Mouse (Mus musculus): Measurements from ENCODE around the gene Eps8l3.
"Not testable (repeated sequence)": the region's sequence is repeated elsewhere in the genome, so short reads cannot be mapped to it uniquely, and the experiment has no call there.

The Eps8l3 gene

DNA sequence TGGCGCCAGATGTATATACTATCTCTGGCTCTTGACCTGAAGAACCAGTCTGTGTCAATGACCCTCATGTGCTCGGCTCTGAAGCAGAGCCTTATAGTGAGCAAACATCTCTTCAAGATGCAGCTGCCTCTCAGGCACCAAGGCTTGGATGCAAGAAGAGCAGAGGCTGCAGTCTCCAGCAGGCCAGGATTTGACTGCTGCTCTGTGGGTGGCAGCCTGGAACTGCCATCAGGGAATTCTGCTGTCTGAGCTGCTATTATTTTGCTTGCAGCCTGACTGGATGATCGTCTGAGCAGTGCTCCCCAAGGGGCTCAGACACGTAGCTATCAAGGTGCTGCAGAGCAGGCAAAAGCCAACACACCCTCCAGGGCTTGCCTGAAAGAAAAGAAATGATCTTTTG, 28.9 kb upstream of the Eps8l3 start:
- ChIA-PET CTCF (interaction anchor here in 1 of 4 experiments (0.5 to 0.7 kb wide), 2 partner anchors 69 to 254 kb away, joined by 3 to 4 read pairs; no protein-coding TSS in a partner anchor), POLR2A (interaction anchor here in 1 of 4 experiments (0.7 kb wide), 1 partner anchor 59 kb away, joined by 4 read pairs; no protein-coding TSS in a partner anchor)

DNA sequence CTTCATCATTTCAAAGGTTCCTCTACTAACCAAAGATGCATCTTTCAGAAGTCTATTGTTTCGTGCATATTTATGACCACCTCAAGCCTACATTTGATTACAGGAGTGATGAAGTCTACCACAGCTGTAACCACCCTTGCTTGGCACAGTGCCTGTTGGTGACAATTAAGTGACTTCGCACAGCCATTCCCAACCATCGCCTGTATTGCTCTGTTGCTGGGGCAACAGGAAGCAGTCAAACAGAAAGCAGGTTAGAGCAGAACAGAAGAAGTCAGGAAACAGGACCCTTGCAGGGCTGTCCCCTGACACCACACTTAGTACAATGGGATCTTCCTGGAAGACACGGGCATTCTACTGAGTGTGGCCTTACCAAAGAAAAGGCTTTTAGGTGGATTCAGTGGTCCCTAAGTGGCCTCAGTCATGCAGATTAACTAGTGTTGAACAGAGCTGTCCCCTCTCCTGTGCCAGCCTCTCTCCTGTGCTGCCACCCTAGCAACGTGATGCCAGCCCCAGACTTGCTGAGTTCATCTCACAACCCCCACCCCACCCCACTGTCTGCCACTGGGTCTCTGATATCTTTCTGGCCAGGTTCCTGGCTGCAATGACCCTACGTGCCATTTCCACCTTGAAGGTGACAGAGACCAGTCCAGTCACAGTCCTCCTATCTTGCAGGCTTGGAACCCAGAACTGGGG, 27.9 kb upstream of the Eps8l3 start:
- POLR2A ChIA-PET: interaction anchor here in 1 of 4 experiments (1.3 kb wide), 1 partner anchor 82 kb away, joined by 3 read pairs; the partner anchor contains the start of gene Gstm7

DNA sequence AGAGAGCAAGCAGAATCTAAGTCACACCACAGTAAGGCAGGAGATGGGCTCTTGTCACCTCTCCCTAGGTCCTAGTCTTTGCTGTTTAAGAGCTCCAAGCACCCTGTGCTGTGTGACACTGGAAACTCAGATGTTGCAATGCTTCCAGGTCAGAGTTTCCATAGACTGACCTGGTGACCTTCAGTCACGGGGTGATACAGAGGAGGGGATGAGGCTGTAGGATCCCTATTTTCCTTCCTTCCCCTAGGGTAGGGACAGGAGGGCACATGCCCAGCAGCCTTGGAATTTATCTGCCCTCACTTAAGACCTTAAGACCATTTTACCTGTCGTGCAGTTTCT, 27.4 kb upstream of the Eps8l3 start:
- CTCF ChIA-PET: interaction anchor here in 2 of 4 experiments (1.0 to 1.1 kb wide), 2 partner anchors 16 to 17 kb away, joined by 3 to 5 read pairs; no protein-coding TSS in a partner anchor
- POLR2A ChIA-PET: interaction anchor here in 2 of 4 experiments (1.0 to 1.3 kb wide), 2 partner anchors 17 to 82 kb away, joined by 3 read pairs; partner anchors contain the start of gene Gstm7 (in 1 of the 2)

More for the DNA sequence above, 27.9 kb upstream of the Eps8l3 start:
- CTCF ChIA-PET: interaction anchor here in 1 of 4 experiments (1.0 kb wide), 1 partner anchor 15 kb away, joined by 3 read pairs; no protein-coding TSS in a partner anchor

DNA sequence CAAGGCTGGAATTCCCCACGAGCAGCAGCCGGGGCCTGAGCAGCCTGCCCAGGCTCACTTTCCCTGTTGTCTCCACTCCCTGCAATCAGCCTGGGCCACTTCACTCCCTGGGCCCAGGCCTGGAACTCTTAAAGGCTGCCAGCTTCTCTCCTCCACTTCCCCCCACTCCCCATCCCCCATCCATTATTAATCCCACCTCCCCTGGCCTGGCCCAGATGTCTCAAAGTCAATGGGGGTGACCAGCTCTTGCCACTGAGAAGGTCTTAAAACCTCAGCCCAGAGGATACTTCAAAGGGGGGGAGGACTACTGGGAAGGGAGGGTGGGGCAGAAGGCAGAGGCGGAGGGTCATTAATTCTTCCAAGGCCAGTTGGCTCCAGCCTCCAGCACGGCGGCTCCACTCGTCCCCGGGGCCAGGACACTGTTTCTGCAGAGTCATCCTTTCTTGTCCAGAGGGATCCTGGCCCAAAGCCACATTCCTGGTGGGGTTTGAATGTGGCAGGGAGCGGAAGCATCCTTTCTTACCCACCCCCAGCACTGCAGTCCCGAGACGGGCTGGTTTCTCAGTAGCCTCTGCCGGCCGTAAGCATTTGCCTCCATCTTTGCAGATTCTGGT, 26.5 kb upstream of the Eps8l3 start:
- CTCF ChIA-PET: interaction anchor here in 2 of 4 experiments (0.6 to 1.1 kb wide), 4 partner anchors 14 to 93 kb away, joined by 3 to 5 read pairs (median 4); partner anchors contain the start of gene Gstm6 (in 1 of the 2)
- POLR2A ChIA-PET: interaction anchor here in 2 of 4 experiments (0.6 to 1.2 kb wide), 3 partner anchors 18 to 179 kb away, joined by 3 read pairs; no protein-coding TSS in a partner anchor

DNA sequence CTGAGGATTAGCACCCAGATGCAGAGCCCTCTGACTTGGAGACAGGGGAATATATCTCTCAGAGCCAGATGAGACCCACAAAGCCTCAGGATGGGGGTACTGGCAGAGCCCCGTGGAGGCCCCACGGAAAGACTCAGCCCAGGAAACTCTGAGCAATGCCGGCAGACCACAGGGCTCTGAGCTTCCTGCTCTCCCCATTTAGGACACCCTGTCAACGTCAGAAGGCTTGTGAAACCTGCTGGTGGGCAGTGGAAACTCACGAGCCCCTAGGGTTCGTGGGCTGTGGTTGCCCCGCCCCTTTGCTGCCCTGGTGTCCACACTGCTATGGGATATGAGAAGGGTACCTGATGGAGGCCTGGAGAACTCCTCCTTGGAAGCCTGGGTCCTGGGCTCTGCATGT, 24.2 kb upstream of the Eps8l3 start:
- CTCF ChIA-PET: interaction anchor here in 2 of 4 experiments (1.0 to 1.6 kb wide), 2 partner anchors 14 kb away, joined by 3 to 6 read pairs; no protein-coding TSS in a partner anchor
- POLR2A ChIA-PET: interaction anchor here in 2 of 4 experiments (0.7 to 1.2 kb wide), 2 partner anchors 11 to 405 kb away, joined by 3 read pairs; no protein-coding TSS in a partner anchor

DNA sequence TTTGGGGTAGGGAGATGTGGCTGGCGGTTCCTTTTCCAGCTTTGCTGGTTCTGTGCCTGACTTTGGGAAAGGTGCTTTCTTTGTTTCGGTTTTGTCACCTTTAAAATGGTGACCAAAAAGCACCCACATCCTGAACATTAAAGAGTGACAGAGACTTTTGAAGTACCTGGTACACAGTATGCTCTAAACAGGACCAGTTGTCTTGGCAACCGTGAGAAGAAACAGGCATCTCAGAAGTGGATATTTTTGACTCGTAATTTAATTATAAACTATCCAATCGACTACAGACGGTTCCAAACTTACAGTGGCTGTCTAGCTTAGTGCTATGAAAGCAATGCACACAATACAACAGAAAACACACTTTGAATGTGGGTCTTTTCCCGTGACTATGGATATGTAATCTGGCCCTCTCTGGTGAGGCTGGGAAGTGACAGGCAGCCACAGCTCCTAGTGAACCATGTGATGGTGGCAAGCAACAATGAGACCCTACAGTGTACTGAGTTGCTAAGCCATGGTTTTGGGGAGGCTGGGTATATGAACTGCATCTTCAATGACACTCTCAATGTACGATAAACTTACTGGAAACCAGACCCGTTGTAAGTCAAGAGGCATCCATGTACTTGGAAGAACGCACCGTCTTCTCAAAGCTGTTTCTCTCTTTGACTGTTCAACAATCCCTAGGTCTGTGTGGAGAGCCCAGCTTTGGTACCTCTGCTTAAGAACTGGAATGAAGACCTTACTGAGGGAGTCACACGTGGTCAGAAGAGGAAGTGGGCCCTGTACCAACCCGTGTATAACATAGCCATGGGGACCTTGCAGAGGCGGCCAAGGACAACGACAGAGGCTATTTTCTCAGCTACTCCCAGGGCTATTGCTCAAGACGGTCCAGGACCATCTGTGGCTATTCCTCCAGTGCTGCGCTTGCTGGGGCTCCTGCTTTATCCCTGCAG, 23.5 kb upstream of the Eps8l3 start:
- CTCF ChIA-PET: interaction anchor here (0.6 to 2.2 kb wide), 8 partner anchors 10 to 496 kb away, joined by 3 to 6 read pairs (median 4); no protein-coding TSS in a partner anchor
- POLR2A ChIA-PET: interaction anchor here in 2 of 4 experiments (0.9 to 1.2 kb wide), 3 partner anchors 11 to 94 kb away, joined by 3 to 5 read pairs (median 3); partner anchors contain the start of gene Csf1 (in 1 of the 2)

DNA sequence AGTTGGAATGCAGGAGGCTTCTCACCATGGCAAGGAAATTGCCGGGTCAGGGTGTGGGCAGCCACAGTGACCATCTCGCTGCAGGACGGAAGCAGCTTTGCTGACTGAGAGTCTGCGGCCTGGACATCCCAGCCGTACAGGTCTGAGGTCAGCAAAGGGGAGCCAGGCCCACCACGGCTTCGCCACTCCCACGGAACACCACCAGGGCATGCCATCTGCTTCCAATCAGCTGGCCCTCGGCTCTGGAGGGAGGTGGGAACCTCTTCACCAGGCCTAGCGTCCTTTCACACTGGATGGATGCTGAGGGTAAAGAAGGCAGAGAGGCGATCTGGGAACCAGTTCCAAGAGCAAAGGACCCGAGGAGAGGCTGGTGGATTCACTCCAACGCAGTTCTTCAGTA, 21.7 kb upstream of the Eps8l3 start:
- ChIA-PET POLR2A (interaction anchor here in 2 of 4 experiments (0.6 to 0.9 kb wide), 2 partner anchors 13 to 117 kb away, joined by 3 to 4 read pairs; no protein-coding TSS in a partner anchor), CTCF (interaction anchor here (0.6 to 2.2 kb wide), 6 partner anchors 8 to 107 kb away, joined by 4 to 6 read pairs (median 4); no protein-coding TSS in a partner anchor)

DNA sequence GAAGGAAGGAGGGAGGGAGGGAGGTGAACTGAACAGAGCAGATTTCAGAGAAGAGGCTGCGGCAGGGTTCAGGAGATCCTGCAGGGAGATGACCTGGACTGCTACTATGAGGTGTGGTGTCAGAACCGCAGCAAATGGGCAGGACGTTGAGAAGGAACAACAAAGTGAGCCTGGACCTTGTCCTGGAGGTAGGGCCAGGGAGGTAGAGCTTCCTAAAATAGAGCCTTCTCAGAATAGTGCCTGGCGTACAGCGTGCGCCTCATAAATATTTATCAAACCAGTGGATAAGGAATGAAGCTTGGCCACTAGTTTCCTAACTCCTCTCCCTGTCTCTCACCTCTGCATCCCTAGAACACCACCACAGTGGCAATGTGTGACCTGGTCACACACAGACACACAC, 19.4 kb upstream of the Eps8l3 start:
- CTCF ChIA-PET: interaction anchor here in 2 of 4 experiments (0.6 to 1.4 kb wide), 5 partner anchors 9 to 502 kb away, joined by 3 to 8 read pairs (median 3); no protein-coding TSS in a partner anchor
- POLR2A ChIA-PET: interaction anchor here in 1 of 4 experiments (1.1 kb wide), 1 partner anchor 28 kb away, joined by 3 read pairs; no protein-coding TSS in a partner anchor

DNA sequence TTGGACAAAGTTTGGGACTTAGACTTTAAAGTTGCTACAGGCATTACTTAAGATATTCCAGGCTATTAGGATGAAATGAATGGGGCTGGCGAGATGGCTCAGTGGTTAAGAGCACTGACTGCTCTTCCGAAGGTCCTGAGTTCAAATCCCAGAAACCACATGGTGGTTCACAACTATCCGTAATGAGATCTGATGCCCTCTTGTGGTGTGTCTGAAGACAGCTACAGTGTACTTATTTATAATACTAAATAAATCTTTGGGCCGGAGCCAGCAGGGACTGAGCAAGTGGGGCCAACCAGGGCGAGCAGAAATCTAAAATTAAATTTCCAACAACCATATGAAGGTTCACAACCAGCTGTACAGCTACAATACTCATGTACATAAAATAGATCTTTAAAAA, 15.5 kb upstream of the Eps8l3 start:
- CTCF ChIA-PET: not testable (repeated sequence)
- POLR2A ChIA-PET: interaction anchor here in 2 of 4 experiments (0.7 to 1.6 kb wide), 2 partner anchors 166 to 651 kb away, joined by 5 to 11 read pairs; partner anchors contain the start of gene Ahcyl1 (in 1 of the 2)

DNA sequence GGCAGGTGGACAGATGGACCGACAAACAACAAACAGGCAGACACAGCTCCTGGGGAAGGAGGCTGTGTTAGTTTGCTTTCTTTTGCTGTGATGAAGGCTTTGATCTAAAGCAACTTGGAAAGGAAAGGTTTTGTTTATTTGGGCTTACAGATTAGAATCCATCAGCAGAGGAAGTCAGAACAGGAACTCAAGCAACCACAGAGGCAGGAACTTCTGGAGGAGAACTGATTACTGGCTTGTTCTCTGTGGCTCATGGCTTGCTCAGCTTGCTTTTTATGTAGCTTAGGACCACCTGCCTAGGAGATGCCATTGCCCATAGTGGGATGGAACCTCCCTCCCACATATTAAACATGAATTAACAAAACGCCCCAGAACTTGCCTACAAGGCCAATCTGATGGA, 14.6 kb upstream of the Eps8l3 start:
- POLR2A ChIA-PET: interaction anchor here in 1 of 4 experiments (0.9 kb wide), 1 partner anchor 69 kb away, joined by 3 read pairs; the partner anchor contains the start of gene Gstm7

DNA sequence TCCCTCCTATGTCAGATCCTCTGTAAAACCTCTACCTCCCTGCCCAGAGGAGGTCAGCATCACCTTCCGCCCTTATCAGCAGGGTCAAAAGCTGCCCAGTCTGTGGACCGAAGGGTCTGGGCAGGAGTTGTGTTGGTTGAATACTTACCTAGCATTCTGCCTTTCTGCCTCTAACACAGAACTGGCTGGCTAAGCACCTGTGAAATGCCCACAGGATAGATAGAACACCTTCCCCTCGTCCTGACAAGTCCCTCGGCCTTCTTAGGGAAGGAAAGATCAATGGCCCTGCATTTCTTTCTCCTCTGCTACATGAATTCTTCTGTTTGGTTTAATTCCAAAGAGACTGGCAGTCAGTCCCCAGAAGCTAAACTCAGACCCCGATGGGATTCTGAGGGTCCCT, 13.6 kb upstream of the Eps8l3 start:
- ChIA-PET POLR2A (interaction anchor here (0.5 to 2.3 kb wide), 16 partner anchors 9 to 349 kb away, joined by 3 to 13 read pairs (median 4); partner anchors contain the start of genes Ahcyl1 (in 2 of the 4), Gstm7 (in 2 of the 4), Csf1 (in 1 of the 4) and Gnai3 (in 1 of the 4)), CTCF (interaction anchor here (0.5 to 2.6 kb wide), 67 partner anchors 9 to 827 kb away, joined by 3 to 36 read pairs (median 4); partner anchors contain the start of genes Ahcyl1 (in 4 of the 4), Csf1 (in 2 of the 4), Alx3 (in 1 of the 4) and Eps8l3 (in 1 of the 4))

More for the DNA sequence above, 14.6 kb upstream of the Eps8l3 start:
- CTCF ChIA-PET: interaction anchor here in 2 of 4 experiments (0.6 to 2.5 kb wide), 5 partner anchors 69 to 312 kb away, joined by 3 to 32 read pairs (median 10); partner anchors contain the start of genes Ahcyl1 (in 1 of the 2) and Gstm7 (in 1 of the 2)

DNA sequence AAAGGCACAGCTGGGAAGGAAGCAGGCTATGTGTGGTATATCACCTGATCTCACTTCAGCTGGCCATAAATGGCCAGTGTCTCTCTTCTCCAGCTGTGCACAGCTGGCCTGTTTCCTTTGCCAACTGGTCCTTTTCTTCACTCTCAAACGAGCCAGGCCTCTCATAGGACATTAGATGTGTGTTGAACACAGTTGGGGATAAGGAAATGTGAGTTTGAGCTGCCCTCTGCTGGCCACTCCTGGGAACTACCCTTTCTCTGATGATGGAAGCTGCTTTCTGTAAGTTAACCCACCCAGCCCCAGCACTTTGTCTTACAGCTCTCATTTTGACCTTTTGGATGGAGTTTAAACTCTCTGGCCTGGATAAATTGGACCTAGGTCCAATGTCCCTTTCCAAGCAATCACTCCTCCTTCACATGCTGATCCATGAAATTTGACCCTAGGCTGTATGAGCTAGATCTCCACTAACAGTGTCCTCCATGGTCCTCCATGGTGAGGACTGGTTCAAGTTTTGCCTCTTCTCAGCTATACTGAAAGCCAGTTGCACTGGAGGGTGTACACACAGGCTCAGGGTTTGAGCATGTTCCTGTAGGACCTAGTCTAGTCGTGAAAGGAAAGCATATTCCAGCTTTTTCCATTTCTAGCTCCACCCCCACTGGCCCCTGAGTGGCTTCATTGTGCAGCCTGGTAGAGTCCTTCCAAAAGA, 13.0 kb upstream of the Eps8l3 start:
- POLR2A ChIA-PET: interaction anchor here (0.5 to 2.3 kb wide), 19 partner anchors 10 to 350 kb away, joined by 3 to 13 read pairs (median 4); partner anchors contain the start of genes Ahcyl1 (in 2 of the 4), Gnai3 (in 2 of the 4), Csf1 (in 1 of the 4) and Gstm7 (in 1 of the 4)
- CTCF ChIA-PET: interaction anchor here (0.5 to 2.6 kb wide), 101 partner anchors 9 to 832 kb away, joined by 3 to 36 read pairs (median 4); partner anchors contain the start of genes Ahcyl1 (in 4 of the 4), Csf1 (in 3 of the 4), Eps8l3 (in 3 of the 4) and Alx3 (in 1 of the 4)

DNA sequence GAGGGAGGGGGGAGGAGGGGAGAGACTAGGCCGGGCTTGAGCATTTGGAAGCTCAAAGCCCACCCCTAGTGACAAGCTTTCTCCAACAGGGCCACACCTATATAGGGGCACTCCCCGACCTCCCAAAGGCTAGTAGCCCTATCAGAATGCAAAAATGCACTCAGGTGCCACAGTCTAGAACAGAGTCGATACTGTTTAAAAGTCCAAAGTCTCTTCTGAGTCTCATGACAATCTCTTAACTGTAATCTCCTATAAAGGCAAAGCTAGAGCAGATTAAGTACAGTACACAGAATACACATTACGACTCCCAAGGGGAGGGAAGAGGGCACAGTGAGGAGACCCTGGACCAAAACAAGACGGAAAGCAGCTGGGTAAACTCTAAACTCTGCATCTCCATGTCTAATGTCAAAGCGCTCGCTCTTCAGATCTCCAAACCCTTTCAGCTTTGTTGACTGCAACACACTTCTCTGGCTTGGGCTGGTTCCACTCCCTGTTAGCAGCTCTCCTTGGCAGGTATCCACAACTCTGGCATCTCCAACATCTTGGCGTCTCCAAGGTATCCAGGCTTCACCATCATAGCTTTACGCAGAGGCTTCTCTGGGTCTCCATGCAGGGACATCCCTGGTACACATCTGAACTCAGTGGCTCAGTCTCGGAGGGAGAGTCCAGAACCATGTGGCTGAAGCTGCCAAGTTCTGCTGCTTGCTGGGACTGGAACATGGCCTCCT, 11.5 kb upstream of the Eps8l3 start:
- CTCF ChIA-PET: interaction anchor here (0.6 to 3.1 kb wide), 34 partner anchors 8 to 1021 kb away, joined by 3 to 52 read pairs (median 5); partner anchors contain the start of genes Gnai3 (in 3 of the 4), Ahcyl1 (in 2 of the 4) and Csf1 (in 1 of the 4)
- POLR2A ChIA-PET: interaction anchor here (0.7 to 2.9 kb wide), 8 partner anchors 38 to 300 kb away, joined by 3 to 14 read pairs (median 6); partner anchors contain the start of genes Gnai3 (in 2 of the 4) and Ahcyl1 (in 1 of the 4)

DNA sequence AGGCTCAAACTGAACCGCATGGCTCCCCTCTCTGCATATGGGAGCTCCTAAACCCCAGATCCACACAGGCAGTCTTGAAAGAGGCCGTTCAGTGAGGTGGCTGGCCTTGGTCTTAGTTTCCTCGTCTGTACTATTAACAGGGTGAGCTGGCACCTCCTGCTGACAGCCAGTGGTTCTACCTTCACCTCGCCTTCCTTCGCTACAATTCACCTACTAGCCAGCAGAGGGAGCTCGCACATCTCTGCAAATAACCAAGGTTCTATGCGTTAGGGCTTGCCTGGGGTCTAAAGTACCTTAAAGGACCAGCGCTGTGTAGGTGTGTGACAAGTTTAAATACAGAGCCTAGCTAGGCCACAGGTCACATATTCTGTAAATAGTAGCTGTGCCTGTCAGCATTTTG, 9.9 kb upstream of the Eps8l3 start:
- POLR2A ChIA-PET: interaction anchor here in 3 of 4 experiments (0.7 to 2.9 kb wide), 16 partner anchors 10 to 635 kb away, joined by 3 to 14 read pairs (median 4); partner anchors contain the start of genes Ahcyl1 (in 3 of the 3), Gnai3 (in 2 of the 3), Eps8l3 (in 1 of the 3) and Gstm4 (in 1 of the 3)

DNA sequence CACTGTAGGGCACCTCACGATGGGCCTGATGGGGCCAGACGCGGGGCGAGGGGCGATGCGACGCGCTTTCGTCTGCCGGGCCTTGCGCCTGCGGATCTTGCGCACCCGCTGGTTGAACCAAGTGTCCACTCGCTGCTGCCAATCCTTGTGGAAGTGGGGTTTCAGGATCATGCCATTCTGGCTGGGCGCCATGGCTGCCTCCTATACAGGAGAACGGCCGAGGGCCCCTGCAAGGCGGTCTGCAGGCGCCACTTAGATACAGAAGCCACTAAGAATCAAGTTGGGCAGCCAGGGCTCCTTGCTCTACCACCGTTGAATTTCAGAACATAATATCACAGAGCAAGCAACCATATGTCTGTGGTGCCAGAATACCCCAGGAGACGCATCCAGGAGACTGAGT, 8.6 kb upstream of the Eps8l3 start:
- ChIA-PET POLR2A (interaction anchor here in 1 of 4 experiments (0.6 to 1.5 kb wide), 3 partner anchors 13 to 174 kb away, joined by 3 to 4 read pairs (median 4); no protein-coding TSS in a partner anchor), CTCF (interaction anchor here in 3 of 4 experiments (0.5 to 1.8 kb wide), 6 partner anchors 10 to 318 kb away, joined by 3 to 8 read pairs (median 4); no protein-coding TSS in a partner anchor)

More for the DNA sequence above, 9.9 kb upstream of the Eps8l3 start:
- CTCF ChIA-PET: interaction anchor here (0.6 to 3.1 kb wide), 100 partner anchors 9 to 663 kb away, joined by 3 to 52 read pairs (median 4); partner anchors contain the start of genes Ahcyl1 (in 3 of the 4), Csf1 (in 2 of the 4), Eps8l3 (in 2 of the 4) and Gnai3 (in 2 of the 4)

Measured in embryonic stem cell, embryonic (primary cell).